Mouse (Mus musculus) right cerebral cortex, postnatal 14 days (tissue): ENCODE measurements at regions not wholly inside any gene's neighbourhood (a gene's known extent, or its start where the extent isn't known, plus 50 kb on each side); places are given as distances from the start of the nearest gene placed in this dataset.

Experiments
- DNase-seq: peaks from one replicate; pipeline ENCODE4 v3.0.0; 2022

- no peak for DNase-seq
Measured at GRCm38 (mm10) chr7:133521936-133522335, 80.0 kb downstream of the Tex36 start.

DNA sequence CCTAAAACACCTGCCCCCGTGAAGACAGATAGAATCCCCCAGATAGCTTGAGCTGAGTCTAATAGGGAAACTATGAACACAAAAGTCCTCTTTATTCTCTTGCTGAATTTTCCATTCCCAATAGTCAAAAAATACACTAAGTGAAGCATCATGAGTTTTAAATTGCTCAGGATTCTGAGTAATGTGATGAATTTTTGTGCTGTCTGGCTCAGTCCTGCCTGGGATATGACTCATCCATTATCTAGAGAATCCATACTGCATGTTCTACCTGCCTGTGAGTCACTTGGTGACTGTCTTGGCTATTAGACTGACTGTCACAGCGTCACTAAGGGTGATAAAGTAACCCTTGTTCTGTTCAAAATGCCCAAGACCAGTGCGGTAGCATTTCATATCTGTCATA is 83.0 kb downstream of the Tex36 start:
- no peak for DNase-seq

DNA sequence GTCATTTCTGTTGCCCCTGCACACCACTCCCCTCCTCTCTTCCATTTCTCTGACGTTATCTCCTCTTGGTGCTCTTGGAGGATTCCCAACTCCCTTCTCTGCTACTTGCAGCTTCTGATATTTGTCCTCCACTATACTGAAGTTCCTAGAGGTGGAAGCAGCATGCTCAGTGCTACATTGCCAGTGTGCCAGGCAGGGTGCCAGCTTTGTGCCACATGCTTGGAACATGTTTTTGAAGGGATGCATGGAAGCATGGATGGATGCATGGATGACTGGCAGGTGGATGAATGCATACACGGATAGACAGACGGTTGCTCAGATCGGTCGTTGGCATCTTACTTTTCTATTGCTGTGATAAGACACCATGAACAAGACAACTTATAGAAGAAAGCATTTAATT is 84.4 kb downstream of the Tex36 start:
- no peak for DNase-seq

- DNase-seq, result no peak
Measured at GRCm38 (mm10) chr7:133510926-133511325, 91.0 kb downstream of the Tex36 start.

GRCm38 (mm10) chr7:133509486-133509885 is 92.5 kb downstream of the Tex36 start:
- no peak for DNase-seq

DNA sequence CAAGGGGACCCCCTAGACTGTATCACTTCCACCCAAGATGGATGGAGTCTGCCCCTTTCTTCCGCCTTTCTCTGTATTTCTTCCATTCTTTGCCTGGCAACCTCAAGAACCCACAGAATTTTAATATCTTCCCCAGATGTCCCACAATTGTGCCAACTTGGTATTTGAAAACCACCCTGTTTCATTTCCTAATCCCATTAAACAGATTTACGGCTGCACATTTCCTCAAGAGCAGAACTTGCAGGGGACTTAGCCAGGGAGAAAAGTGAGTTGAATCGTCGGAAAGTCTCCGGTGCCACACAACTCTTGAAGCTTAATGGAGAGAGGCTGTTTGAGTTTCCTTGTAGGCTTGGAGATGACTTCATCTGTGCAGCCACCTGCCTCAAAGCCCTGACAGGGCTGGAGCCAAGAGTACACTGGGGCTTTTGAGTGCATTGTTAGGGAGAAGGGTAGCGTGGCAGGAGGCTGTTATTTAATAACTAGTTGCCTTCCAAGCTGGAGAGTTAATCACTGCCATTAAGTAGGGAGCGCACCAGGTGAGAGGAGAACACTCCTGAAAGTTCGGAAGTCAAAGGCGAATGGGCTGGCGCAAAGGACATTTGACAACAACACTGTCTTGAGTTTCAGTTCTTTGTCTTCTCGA is 93.5 kb downstream of the Tex36 start:
- DNase-seq, result no peak

GRCm38 (mm10) chr7:133505628-133506027 is 96.3 kb downstream of the Tex36 start:
- no peak for DNase-seq

GRCm38 (mm10) chr7:133503946-133504345 is 98.0 kb downstream of the Tex36 start:
- no peak for DNase-seq

DNA sequence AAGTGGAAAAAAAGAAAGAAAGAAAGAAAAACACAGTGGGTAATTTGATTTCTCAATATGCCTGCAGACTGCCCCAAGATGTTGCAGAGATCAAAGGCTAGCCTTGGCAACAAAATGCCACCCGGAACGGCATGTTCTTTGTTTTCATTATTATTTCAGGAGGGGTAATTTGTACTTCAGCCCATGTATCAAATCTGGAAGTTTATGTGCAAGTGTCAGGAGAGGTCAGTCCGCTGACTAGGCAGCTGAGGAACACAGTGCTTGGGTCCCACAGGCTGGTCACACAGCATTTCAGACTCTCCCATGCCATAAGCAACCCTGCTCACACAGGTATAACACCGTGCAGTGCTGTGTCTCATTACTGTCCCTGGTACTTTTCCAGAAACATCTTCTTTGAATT is 99.2 kb downstream of the Tex36 start:
- DNase-seq, result no peak

- DNase-seq, result no peak
Measured at GRCm38 (mm10) chr7:133497551-133497950, 104.4 kb downstream of the Tex36 start.

DNA sequence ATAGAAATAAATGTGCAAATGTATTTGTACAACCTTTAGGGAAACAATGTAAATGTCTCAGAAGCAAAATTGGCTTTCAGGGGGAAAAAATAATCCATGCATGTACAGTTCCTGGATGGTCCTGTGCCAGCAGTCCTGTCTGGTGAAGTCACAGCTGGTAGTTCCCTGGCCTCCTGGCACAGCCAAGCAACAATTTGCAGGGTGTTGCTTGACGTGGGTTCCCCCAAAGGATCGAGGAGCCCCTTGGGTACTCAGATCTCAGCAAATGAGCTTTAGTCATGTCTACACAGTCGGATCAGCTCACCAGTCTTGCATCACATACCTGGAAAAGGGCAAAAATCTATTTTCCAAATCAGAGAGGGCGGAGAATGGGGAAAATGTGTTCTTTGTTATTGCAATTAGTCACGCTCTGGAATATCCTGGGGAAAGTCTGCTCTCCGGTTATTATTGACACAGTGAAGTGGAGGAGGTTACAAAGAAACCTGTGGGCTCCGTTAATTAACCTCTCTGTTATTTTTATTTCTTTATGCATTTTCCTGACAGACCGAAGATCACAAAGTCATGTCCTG is 106.9 kb downstream of the Tex36 start:
- DNase-seq, result no peak

GRCm38 (mm10) chr7:133494256-133494981 is 107.5 kb downstream of the Tex36 start:
- no peak for DNase-seq

DNA sequence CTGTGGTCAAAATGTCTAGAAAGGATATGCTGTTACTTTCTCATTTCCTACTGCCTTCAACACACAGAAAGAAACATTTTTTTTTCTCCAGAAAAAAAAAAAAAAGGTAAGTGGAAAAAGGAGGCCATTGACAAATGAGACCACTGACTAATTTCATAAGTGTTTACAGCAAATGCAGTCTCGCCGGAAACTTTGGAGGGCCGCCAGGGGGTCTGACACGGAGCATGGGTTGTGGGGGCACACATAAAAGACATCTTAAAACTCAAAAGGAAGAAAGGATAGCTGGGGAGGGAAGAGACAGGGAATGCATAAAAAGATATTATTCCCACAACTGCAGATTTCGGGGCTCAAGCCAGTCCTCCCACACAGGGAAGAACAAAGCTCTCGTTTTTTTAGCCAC is 109.3 kb downstream of the Tex36 start:
- DNase-seq, result no peak

DNA sequence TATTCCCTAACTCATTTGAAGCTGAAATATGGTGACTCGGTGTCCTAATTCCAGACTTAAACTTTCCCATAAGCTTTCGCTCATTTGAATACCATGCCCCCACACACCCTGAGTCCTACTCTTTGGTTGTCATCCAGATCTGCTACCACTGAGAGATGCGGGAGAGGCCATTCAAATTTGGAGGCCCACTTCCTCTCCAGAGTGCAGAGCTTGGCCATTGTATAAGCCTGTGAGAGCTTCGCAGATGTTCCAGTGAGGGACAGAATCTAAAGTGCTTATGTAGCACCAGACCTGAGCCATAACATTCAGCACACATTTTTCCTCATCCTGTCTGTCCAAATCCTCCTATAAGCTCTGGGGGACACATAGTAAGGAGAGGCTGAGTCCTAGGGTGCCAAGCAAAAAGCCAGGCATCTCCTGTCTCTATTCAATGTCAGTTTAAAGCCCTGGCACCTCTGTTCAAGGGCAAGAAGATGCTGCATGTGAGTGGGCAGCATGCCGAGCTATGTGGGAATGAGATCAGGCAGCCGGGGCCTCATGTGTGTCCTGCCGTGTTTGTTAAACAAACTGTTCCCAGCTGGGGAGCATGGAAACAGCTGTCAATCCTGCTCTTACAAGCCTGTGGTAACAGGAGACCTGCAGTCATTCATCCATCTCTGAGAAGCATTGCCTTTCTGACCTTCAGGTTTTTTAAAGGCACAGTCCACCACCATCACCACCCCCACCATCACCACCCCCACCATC is 113.9 kb downstream of the Tex36 start:
- no peak for DNase-seq

- peak; percentile 55 for DNase-seq
Measured at GRCm38 (mm10) chr7:133484430-133484841, 117.5 kb downstream of the Tex36 start.

GRCm38 (mm10) chr7:133481529-133481928 is 120.4 kb downstream of the Tex36 start:
- DNase-seq, result no peak

DNA sequence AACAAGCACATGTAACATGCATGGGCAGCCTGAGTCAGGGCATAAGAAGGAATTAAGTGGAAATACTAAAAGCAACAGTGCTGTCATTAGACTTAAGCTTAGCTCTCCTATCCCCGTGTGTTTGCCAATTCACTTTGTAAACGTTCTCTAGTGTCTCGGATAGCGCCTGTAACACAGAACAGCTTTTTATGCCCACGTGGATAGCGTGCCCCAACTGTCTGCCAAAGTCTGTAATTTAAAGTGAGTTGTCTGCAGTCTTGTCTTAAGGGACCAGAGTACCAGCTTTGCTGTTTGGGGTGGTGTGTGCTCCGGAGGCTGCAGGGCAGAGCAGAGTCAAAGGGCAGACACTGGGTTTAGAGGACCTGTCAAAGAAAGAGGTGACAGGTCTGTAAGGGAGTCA is 122.3 kb downstream of the Tex36 start:
- no peak for DNase-seq

DNA sequence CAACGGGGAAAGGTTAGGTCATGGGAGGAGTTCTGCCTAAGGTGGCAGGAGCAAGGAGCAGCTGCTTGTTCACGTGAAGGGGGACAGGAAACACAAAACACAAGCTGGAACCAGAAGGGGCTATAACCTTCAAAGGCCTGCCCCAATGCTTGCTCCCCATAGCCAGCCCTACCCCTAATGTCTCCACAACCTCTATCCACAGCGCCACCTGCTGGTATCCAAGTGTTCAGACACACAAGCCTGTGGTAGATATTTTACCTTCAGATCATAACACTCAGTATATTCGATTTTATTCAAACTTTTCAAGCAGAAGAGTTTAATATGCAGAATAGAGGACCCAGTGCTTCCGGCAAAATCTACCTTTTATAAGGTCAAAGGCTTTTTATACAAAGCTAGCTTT is 124.0 kb downstream of the Tex36 start:
- DNase-seq, result peak; percentile 50

DNA sequence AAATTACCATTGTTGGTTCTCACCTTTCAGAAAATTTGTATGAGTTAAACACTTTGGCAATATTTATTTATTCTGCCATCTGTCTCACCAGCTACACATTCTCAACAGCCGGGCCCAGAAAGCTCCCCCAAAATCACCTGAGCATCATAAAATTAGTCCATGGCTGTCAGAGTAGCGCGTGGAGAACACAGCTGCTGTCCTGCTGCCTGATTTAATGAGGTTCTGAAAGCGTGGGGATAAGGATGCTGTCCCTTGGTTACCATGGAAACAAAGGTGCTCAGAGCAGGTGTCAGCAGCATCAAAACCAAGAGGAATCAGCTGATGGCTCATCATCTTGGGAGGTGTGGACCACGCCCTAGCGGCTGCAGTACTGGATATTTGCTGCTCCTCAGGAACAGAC is 124.7 kb downstream of the Tex36 start:
- no peak for DNase-seq

DNA sequence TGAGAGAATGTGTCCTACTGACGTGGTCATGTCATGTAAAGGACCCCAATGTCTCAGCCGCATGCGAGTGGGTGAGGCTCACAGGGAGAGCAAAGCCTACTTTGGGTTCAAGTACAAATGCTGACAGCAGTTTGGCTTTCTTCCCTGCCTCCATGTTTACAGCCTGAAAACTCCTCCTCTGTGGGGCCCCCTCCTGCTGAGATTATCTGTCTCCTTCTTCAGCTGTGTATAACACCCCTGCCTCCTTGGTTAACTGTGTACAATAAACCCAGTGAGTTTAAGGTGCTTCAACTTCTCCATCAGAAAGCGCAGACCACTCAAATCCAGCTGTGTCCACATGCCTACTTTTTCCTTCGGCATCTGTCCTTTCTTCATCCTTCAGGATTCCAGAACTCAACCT is 130.3 kb downstream of the Tex36 start:
- no peak for DNase-seq

DNA sequence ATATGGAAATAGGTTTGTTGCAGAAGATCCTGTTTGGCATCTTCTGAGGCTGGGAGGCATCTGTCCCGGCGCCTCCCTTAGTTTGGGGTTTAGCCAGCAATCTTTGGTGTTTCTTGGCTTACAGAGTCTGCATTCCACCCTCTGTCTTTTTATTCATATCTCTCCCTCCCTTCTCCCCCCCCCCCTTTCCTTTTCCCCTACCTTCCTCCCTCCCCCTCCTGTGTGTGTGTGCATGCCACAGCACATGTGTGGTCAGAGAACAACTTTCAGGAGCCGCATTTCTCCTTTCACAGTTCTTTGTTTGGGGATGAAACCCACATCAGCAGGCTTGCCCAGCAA is 131.4 kb downstream of the Tex36 start:
- DNase-seq, result no peak

- DNase-seq, result no peak
Measured at GRCm38 (mm10) chr7:133469952-133470619, 131.9 kb downstream of the Tex36 start.

DNA sequence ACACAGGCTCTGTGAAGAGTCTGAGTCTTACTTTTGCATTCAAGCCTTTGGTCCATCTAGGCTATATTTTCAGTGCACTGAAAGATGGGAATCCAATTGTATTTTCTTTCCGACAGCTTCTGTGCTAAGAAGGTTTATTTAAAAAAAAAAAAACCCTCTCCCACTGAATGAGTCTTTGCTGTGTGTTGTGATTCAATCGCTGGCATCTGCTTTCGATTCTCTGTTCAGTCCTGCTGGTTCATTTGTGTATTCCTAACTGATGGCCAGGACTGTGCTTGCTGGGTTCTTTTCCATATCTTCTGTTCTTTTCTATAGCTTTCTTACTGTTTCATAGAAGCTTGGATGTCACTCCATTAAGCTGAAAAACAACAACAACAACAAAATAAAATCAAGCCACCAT is 132.9 kb downstream of the Tex36 start:
- no peak for DNase-seq
